Mouse (Mus musculus): ENCODE data around the gene Gtsf2. TPM values are rescaled to one million over a fixed set of nuclear protein-coding genes. Genes with fewer than 3 reads are reported as not detected.
"Not testable (repeated sequence)": the region's sequence is repeated elsewhere in the genome, so short reads cannot be mapped to it uniquely, and the experiment has no call there.

The Gtsf2 gene
- total RNA-seq (2021), result not detected
- long read RNA-seq, experiment 1, result 0 reads
- long read RNA-seq, experiment 2, result 0 reads

DNA sequence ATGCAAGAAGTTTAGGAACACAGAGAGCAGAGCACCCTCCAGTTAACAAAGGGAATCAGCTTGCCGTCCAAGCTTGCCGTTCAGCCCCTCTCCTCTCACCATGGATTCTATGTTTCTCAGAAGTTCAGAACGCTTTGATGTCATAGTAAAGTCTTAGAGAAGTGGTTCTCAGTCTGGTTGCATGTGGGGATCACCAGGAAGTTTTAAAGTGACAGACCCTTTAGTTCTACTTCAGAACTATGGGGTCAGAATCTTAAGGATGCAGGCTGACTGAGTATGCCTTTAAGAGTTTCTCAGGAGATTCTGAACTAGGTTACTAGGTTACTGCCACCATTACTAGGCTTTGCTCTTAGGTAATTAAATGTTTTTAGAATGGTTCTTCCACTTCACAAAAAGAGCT lies at the start of gene Gtsf2:
Gene Gtsf2 (minus strand): TSS at position 101 of the 400 bp plus-strand sequence.
- no peak for DNase-seq

DNA sequence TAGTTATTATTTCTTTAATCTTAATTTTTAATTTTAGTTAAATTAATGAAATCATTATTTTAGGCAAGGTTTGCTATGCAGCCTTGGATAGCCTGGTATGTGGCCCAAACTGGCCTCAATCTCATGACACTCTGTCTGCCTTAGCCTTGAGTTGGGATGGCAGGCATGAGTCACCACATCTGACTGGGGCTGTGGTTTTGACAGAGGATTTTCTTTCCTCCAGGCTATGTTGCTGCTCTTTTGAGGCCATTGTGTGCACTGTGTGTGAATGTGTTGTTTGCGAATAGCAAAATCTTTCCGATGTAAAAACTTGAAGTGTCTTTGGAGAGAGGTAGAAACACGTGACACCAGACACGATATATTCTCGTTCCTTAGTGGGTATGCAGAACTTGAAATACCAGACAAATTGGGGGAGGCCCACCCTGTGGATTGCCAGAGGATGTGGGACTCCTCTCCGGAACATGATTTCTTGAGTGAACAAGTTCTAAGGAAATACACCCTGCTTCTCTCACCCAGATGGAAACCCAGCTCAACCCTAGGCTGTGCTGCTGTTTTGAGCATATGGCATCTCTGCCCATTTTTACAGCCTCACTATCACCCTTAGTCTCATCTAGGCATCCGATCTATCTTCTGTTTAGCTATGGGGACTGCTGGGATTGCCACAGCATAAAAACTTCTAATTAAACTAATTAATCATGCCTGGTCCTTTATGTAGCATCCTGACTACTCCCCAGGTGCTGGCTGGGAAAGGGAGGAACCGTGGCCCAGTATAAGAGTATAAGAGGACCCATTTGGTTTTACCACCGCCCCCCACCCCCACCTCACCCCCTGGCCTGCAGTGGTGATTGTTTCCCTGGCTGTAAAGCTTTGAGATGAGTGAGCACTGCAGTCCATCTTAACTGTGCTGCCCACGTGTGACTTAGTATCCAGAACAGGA lies 48.2 kb upstream of the Gtsf2 start:
- DNase-seq, result no peak

DNA sequence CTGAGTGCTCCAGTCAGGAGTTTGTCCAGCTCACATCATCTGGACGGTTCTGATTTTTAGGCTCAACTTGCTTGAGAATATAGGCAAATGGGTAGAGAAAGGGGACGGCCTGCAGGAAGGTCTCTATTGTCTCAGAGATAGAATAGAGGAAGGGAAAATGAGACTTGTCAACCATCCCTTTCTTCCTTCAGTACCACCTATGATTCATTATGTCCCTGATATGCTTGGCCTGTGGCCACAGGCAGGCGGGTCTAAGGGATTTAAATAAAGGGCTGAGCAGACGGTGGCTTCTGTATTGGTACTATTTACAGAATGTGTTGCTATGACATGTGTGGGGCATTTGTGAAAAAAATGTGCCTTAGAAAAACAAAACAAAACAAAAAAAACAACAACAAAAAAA lies 40.1 kb upstream of the Gtsf2 start:
- no peak for DNase-seq

DNA sequence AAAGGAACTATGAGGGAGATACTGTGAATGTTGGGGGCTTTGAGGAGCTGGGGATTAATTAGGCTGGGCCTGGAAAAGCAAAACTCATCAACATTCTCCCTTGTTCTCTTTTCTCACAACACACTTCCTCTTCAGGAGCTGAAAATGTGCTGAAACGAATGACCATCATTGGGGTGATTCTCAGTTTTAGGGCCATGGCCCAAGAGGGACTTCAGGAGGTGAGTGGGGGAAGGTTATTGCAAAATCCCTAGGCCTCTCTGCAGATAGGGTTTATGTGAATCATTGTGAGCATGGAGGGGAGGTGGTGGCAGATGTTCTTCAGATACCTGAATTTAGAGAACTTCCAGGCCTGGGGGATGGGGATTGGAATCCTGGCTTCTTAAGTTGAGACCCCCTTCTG lies 38.4 kb upstream of the Gtsf2 start:
- DNase-seq, result no peak

DNA sequence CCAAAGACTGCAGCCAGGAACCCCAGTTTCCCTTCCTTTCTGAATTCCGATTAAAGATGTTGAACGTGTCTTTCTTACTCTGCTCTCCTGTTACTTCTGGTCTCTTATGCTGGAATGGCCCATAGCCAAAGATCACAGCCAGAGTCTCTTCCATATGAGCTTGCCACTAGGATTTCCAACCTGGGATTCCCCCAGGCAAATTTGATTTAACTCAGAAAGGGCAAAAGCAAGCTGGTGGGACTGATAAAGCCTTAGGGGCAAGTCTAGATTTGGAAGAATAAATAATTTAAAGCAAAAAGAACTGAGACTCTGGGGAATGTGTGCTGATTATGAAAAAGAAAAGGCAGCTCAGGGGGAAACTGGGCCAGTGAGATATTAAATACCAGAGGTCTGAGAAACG lies 36.8 kb upstream of the Gtsf2 start:
- no peak for DNase-seq

DNA sequence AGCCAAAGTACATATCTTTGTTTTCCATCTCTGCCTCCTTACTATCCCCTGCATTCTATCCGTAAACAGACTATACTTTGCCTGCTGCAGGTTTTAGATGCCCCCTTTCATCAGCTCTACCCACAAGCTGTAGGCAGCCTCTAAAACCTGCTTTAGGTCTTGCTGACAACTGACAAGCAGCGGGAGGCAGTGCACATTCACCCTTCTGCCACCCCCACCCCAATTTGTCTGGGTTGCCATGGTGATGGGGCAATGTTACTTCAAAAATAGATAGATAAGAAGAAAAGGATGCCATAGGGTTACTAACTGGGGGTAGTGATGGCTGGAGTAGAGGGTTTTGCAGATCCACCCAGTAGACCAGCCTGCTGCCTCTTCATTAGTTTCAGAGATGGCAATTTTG lies 36.2 kb upstream of the Gtsf2 start:
- DNase-seq, result no peak

DNA sequence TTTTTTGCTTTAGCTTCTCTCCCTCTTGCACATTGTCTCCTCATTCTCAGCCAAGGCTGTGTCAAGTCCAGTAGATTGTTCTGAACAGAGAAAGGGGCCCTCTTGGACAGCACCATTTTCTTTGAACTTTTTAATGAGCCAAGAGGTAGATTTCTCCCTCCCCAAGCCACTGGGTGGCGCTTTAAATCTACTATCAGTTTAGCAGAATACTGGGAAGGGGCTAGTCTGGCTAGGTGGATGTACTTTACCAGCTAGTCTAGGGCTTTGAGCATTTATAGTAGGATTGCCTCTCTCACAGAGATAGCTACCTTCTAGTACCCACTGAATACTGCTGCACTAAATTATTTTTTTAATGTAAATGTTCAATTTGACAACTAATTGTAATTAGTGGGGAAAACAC lies 34.2 kb upstream of the Gtsf2 start:
- no peak for DNase-seq

DNA sequence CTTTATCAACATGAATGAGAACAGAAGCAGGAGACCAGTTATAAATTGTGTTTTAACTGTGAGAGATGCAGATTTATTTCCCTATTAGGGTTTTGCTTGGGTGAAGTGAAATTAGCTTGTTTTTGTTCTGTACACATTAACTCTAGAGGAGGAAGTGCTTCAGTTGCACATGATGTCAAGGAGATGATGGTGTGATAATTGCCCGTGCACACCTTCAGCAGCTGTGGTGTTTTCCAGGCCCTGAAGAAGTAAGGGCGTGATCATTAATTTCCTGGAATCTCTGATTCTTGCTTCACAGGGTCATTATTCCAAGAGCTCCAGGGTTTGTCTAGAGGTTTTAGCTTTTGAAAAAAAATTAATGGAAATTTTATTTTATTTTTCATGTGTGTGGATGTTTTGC lies 31.9 kb upstream of the Gtsf2 start:
- DNase-seq, result no peak

DNA sequence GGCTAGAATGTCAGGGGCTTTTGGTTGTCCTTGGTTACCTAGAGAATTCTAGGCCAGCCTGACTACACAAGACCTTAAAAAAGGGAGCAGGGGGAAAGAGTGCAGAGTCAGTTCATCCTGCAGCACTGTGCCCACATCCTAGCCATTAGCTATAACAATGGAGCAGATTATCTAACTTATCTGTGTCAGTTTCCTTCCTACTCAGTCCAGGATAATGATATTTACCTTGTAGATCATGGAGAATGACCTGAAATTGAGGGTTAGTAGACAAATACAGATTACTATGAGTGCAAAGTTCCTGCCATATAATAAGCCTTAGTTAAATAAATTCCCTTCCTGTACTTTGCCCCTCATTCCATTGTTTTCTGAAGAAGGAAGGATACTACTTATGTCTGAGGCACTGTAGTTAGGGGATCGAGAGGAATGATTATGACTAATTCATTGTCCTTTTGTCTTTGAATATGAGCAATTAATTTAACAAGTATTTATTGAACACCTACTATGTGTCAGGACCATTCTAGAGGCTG lies 30.9 kb upstream of the Gtsf2 start:
- DNase-seq, result no peak

DNA sequence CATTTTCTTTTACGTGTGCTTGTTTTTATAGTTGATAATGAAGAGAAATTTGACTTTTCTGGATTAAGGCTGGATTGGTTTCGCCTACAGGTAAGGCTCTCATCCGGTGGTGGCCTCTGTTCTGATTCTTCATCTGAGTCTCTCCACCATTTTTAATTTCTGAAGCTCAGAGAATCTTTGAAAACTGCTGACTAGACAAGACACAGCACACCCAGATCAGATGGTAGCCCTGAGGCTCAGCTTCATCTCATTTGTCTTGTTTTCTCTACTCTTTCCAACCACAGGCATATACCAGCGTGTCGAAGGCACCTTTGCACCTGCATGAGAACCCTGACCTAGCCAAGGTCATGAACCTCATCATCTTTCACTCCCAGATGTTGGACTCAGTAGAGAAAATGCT lies 25.5 kb upstream of the Gtsf2 start:
- no peak for DNase-seq

DNA sequence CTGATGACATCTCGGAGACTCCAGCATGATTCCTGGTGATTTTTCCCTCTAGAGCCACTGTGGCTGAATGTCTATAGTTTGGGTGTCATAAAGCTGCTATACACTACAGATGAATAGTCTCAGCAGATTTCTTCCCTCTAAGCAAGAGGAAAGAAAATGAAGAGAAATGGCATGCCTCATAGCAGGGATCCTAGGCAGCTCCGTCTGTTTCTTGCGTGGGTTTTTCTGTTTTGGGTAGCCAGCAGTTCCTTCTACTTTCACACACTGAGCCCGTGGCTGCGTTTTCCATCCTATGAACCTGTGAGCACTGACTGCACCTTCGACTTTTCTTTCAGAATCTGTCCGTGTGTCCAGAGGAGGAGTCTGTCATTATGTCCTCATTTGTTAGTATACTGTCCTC lies 24.9 kb upstream of the Gtsf2 start:
- no peak for DNase-seq

DNA sequence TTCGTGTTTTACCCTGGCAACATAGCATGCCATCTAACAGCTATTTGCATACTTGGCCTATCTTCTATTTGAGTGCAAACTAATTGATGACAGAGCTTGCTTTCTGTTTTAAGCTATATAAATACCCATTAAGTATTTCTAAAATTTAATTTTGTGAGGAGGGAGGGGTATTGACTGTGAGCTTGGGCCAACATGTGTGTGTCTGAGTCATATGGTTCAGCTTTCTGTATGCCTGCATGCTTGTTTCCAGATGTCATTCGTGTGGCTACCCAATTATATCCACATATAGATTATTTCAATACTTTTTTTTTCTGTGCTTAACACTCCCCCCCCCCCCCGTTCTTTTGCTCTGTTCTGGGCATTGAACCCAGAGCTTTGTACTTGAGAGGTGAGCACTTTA lies 24.0 kb upstream of the Gtsf2 start:
- DNase-seq, result no peak

DNA sequence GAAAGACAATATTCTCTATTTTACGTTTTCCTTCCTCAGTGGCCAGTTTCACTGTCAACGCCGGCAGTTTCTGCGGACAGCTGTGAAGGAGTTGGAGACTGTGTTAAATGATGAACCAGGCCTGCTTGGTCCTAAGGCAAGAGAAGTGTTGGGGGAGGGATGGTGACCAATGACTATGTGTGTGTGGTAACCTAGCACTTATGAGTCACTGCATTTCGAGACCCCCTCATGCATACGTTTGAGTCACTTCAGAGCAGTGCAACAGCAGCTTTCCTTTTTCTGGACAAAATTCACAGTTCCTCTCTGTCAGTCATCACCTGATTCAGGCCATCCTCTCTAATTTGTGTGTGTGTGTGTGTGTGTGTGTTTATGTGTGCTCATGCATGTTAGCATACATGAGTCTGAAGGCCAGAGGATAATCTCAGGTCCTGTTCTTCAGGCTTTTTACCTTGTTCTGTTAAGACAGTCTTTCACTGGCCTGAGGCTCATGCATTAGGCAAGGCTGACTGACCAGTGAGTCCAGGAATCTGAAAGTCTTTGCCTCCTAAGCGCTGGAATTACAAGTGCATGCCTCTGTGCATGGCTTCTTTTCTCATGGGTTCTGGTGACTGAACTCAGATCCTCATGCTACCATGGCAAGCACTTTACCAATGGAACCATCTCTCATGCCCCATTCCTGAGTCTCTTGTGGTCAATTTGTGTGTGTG lies 23.4 kb upstream of the Gtsf2 start:
- no peak for DNase-seq

DNA sequence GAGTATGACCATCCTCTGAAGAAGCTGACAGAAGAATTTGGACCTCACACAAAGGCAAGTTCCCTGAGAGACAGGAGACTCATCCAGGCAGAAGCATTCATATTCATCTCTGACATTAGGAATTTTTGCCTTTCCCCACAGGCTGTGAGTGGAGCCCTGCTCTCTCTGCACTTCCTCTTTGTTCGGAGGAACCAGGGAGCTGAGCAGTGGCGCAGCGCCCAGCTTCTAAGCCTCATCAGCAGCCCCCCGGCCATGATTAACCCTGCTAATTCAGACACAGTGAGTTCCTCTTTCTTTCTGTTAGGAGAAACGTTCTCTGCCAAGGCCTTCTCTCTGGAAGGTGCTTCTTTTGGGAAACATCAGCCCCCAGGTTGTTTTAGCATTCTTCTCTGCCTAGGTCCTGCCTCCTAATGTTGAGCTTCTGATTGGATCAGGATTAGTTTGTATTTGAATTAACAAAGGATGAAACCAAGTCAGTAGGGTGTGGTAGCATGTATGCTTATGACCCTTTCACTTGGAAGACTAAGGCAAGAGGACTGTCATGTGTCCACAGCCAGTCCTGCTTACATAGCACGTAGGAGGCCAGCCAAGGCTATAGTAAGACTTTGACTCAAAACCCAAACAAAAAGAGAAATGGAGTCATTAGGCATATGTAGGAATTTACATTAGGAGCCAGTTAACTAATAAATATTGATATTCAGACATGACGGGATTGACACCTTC lies 14.4 kb upstream of the Gtsf2 start:
- peak; percentile 19 for DNase-seq

DNA sequence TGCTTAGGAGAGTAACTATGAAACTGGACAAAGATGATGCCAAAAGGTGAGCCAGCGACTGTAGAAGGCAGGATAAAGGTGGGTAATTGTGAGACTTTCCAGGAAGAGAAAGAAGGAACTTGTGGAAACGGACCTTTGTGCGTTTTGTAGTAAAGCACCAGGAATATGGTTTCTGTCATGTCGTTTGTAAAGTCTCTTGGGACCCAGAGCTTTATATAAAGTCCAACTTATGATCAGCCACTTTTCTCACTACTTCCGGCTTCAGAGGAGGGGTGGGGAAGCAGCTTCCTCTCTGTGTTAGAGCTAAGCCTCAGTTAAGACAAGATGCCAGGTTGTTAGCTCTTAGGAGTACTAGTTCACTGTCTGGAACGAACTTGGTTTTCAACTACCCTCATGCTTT lies 6.2 kb upstream of the Gtsf2 start:
- no peak for DNase-seq

DNA sequence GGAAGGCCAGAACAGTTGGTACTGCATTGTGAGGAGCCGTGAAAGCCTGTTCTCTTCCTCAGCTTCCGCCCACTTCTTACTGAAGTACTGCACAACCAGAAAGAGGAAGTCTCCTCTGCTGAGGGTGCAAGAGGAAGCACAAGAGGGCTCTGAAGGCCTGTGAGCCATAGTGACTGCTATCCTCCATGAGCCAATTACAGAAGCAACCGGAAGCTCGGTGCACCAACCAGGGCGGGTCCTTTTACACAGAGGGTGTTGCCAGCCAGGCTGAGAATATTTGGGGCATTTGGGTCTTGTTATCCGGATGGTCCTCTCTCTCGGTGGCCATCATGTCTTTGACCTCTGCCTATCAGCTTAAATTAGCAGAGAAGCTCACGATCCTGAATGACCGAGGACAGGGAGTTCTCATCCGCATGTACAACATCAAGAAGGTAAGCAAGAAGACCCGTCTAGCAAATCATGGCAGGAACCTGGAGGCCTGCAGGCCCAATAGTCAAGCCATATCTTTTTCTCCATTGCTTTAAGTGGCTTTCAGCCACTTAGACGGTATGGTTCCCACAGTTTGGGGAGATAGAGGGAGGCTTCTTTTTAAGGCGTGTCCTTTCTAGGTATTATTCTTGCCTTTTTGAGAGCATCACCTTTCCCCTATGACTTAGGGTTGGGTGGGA lies 5.4 kb upstream of the Gtsf2 start, which contains the start of gene Nckap1l:
Gene Nckap1l (plus strand): TSS at position 244 of the 668 bp plus-strand sequence.
- peak; percentile 46 for DNase-seq

DNA sequence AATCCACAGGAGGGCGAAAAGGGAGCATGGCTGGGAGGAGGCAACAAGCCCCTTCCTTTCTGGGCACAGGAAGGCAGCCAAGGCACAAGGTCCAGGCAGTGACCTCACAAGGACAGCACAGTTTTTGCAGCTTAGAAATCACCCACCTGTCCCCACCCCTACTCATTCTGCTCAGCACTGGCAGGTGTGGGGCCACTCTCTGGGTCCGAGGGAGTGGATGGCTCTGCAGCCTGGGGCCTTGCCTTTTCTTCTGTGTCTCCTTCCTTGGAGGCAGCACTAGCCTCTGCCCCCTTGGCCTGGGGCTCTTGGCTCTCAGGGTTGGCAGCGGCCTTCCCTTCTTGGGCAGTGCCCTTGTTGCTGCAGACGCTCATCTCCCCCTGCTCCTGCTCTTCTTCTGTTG lies 2.3 kb downstream of the Gtsf2 start:
- not testable (repeated sequence) for DNase-seq

DNA sequence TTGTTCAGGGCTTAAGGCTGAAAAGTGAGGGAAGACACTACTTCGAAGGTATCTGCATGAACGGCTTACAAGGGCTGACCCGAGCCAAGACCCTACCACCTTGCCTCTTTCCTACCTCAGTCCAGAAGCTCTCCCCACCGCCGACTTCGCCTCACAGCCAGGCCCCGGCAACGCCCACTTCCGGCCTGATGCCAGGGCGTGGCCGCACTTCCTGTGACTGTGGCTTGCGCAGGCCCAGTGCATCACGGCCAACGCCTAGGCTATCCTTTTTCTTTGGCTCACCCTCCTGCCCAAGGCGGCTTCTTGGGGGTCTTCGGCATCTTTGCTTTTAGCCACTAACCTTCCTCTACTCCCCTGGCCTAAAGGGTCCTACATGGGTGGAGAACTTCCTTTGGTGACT lies 18.0 kb downstream of the Gtsf2 start, which contains the start of gene Gtsf1:
Gene Gtsf1 (minus strand): TSS at position 230 of the 400 bp plus-strand sequence.
- peak; percentile 4 for DNase-seq

DNA sequence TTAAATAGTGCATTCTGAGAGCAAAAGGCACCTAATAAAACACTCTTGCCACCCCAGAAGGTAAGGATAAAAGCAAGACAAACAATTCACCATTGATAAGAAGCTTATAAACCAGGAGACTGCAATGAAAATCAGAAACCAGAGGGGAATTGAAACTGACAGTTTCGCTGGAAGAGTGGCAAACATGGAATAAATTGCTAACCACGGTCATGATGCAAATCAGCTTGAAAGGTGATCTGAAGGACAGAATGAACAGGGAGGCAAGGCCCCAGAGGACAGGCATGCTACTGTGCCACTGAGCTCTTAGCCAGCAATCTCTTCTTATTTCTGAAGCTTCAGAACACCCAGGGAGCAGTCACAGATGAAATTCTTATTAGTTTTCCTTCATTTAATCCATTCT lies 21.3 kb downstream of the Gtsf2 start:
- DNase-seq, result no peak

DNA sequence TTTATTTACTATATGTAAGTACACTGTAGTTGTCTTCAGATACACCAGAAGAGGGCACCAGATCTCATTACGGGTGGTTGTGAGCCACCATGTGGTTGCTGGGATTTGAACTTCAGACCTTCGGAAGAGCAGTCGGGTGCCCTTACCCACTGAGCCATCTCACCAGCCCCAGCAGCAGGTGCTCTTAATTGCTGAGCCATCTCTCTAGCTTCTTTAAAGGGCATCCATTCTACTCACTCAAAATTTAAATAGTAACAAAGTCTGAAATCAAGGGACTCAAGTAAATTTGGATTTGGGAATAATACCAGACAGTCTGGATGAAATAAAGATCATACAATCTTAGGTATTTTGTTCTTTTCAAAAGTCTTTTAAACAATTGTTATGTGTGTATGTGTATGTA lies 42.7 kb downstream of the Gtsf2 start:
- DNase-seq, result not testable (repeated sequence)

DNA sequence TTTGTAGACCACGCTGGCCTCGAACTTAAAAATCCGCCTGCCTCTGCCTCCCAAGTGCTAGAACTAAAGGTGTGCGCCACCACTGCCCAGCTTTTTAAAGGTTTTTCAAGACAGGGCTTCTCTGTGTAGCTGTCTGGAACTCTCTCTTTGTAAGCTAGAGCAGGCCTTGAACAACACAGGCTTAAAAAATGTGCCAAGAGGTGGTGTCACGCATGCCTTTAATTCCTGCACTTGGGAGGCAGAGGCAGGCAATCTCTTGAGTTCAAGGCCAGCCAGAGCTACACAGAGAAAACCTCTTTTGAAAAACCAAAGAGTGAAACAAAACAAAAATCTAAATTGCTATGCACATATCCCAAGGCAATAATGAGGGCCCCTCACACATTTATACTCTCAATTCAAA lies 46.9 kb downstream of the Gtsf2 start:
- DNase-seq, result no peak

DNA sequence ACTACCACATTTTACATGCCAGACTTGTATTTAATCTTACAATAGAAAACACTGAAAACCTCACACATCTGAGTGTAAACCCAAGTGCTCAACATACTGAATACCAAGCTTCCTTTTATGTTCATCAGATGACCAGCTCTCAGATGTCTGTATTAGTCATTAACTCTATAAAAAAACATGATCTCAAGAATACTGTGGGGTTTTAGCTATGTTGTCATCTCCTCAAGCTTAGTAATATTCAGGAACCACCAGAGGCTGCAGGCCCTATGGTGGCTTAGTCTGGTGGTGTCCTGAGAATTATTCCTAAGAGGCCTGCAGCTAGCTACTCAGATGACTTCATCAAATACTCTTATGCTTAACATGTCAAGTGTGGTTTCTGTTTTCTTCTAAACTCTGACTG lies 54.7 kb downstream of the Gtsf2 start:
- no peak for DNase-seq
